Mouse (Mus musculus): ENCODE data around the gene Ccdc15. TPM values are rescaled to one million over a fixed set of nuclear protein-coding genes. Genes with fewer than 3 reads are reported as not detected.

Gene Ccdc15
- total RNA-seq (2023): 13.9 TPM

GRCm38 (mm10) chr9:37347988-37348642, at the start of gene Ccdc15:
Gene Ccdc15 (minus strand): TSS chr9:37348432.

GRCm38 (mm10) chr9:37367301-37368080, 19.3 kb upstream of the Ccdc15 start, which contains the start of gene Hepacam:
Gene Hepacam (plus strand): TSS chr9:37367351.

GRCm38 (mm10) chr9:37255149-37255888, 92.9 kb downstream of the Ccdc15 start, which contains the start of gene Slc37a2:
Gene Slc37a2 (minus strand): TSS chr9:37255738.

Other genes with a start within 250 kb of the Ccdc15 start
- not detected for gene Pknox2, start 201.0 kb downstream of the Ccdc15 start, total RNA-seq (2023)
- 1.5 TPM for gene Tmem218, start 140.2 kb downstream of the Ccdc15 start, total RNA-seq (2023)
- gene Slc37a2, start 92.7 kb downstream of the Ccdc15 start, total RNA-seq (2023): 2.8 TPM
- not detected for gene Hepacam, start 18.9 kb upstream of the Ccdc15 start, total RNA-seq (2023)
- gene Robo4, start 53.5 kb upstream of the Ccdc15 start, total RNA-seq (2023): not detected
- gene Robo3, start 84.8 kb upstream of the Ccdc15 start, total RNA-seq (2023): not detected
- gene Msantd2, start 140.9 kb upstream of the Ccdc15 start, total RNA-seq (2023): 59.9 TPM
- 0.58 TPM for gene Esam, start 179.6 kb upstream of the Ccdc15 start, total RNA-seq (2023)
- gene Vsig2, start 190.8 kb upstream of the Ccdc15 start, total RNA-seq (2023): not detected
- 0.37 TPM for gene Nrgn, start 204.5 kb upstream of the Ccdc15 start, total RNA-seq (2023)
- gene Siae, start 207.3 kb upstream of the Ccdc15 start, total RNA-seq (2023): 9.7 TPM

Data from CD8-positive naive resting alpha-beta T cell, adult 57 days (primary cell).